Mouse (Mus musculus): ENCODE results near the gene Gm8897.
"Not testable (repeated sequence)": the region's sequence is repeated elsewhere in the genome, so short reads cannot be mapped to it uniquely, and the experiment has no call there.

Gm8897 gene

DNA sequence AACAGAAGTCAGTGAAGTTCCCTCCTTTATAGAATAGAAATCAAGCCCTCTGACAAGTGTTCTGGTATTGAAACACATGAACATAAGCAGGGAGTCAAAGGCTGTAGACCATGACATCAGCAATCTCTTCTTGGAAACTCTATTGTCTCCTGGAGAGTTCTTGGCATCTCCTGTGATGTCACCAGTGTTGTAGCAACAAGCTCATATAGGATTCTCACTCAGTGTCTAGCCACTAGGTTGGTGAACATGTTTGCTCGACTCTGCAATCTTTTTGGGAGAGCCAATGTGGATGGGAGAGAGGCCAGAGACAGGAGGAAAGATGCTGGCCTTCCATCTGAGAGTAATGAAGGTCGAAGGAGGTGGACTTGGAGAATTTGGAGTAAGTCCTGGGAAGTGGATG is at the start of gene Gm8897:
TSS of gene Gm8897 (plus strand) at position 301 of the 400 bp plus-strand sequence.
- DNase-seq: not testable (repeated sequence)

DNA sequence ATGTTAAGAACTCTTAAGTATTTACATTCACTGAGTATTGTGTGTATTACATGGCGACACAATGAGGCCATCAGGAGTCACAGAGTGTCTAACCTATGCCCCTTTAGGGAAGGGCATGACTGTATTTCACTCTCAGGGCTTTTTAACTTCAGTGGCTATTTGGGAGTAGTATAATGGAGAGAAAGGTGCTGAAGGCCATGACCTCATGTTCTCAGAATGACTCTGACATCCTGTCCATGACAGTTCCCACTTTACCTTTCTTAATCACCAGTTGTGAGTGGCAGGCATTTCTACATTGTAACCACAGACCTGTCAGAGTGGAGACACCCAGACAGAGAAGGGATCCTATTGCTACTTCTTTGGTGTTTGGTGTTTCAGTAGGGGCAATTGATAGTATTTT is 473 bp downstream of the Gm8897 start:
- not testable (repeated sequence) for DNase-seq

All from right cerebral cortex, postnatal 25 days (tissue).